Mouse (Mus musculus) intestine, postnatal 0 days (tissue): ENCODE data around the gene Zbtb39. TPM values are rescaled to one million over a fixed set of nuclear protein-coding genes. Genes with fewer than 3 reads are reported as not detected.
A peak's percentile ranks its signal among the peaks of the same experiment; 100 is the strongest.

ENCODE experiments used
- ATAC-seq: fragments of 200-750 bp; cut with Nextera tagmentation; 2 replicates; pipeline ENCODE4 v1.8.0; 2017; ENCODE audit warnings: mild to moderate bottlenecking, moderate TSS enrichment, moderate library complexity
- H3K27ac ChIP-seq: fragments of 300-500 bp; sonication (generic); 2 replicates; pipeline ENCODE4 v1.5.1; 2014; ENCODE audit warnings: mild to moderate bottlenecking, low read depth, low read length, moderate library complexity
- H3K27me3 ChIP-seq: fragments of 300-500 bp; sonication (generic); replicated peaks from 2 replicates; pipeline ENCODE4 v1.6.1; 2014; ENCODE audit warnings: low read length, mixed read lengths; ENCODE audit not compliant: control insufficient read depth, insufficient read depth
- H3K36me3 ChIP-seq: fragments of 300-500 bp; sonication (generic); 2 replicates; pipeline ENCODE4 v1.6.1; 2014; ENCODE audit warnings: mild to moderate bottlenecking, moderate library complexity; ENCODE audit not compliant: control insufficient read depth, insufficient read depth
- H3K4me1 ChIP-seq: fragments of 300-500 bp; sonication (generic); replicated peaks from 2 replicates; pipeline ENCODE4 v1.6.1; 2014; ENCODE audit warnings: antibody characterized with exemption, low read length, mixed read lengths; ENCODE audit not compliant: control insufficient read depth, insufficient read depth
- H3K4me2 ChIP-seq: fragments of 300-500 bp; sonication (generic); replicated peaks from 2 replicates; pipeline ENCODE4 v1.6.1; 2014; ENCODE audit warnings: low read depth, mild to moderate bottlenecking, moderate library complexity
- H3K4me3 ChIP-seq: fragments of 300-500 bp; sonication (generic); 2 replicates; pipeline ENCODE4 v1.5.1; 2014; ENCODE audit warnings: low read depth, low read length
- H3K9ac ChIP-seq: fragments of 300-500 bp; sonication (generic); 2 replicates; pipeline ENCODE4 v1.6.1; 2014; ENCODE audit warnings: mild to moderate bottlenecking, low read depth, low read length
- H3K9me3 ChIP-seq: fragments of 300-500 bp; sonication (generic); 2 replicates; pipeline ENCODE4 v1.6.1; 2016; ENCODE audit warnings: mixed run types; ENCODE audit not compliant: control insufficient read depth
- CTCF ChIP-seq: sonication (generic); IDR thresholded peaks from 2 replicates; pipeline ENCODE4 v1.5.1; 2016; ENCODE audit warnings: low read depth, mild to moderate bottlenecking, control low read depth, antibody characterized with exemption, moderate library complexity
- WGBS: fragments of 180-500 bp; shearing (Covaris S2); extraction: QIAGEN DNeasy Blood & Tissue Kit; methylation state at CpG from one replicate; pipeline ENCODE4 v1.1.7; 2014; 5-methylcytosine and 5-hydroxymethylcytosine counted together
- polyA plus RNA-seq: library from polyadenylated mRNA; unstranded; fragments of >200 nt; fragmentation: Nextera tagmentation; extraction: Ambion mirVana; gene quantifications from 2 replicates; pipeline ENCODE4 v1.2.1, GENCODE M21; 2015

The Zbtb39 gene
- 1.3 and 1.6 TPM in 2 replicates for polyA plus RNA-seq

GRCm38 (mm10) chr10:127739083-127739660 lies at the start of gene Zbtb39:
TSS of gene Zbtb39 (plus strand) at chr10:127739538.
- peak; percentile 57 for ATAC-seq
- WGBS: under 1% methylated on average over 51 of the region's 61 CpGs

DNA sequence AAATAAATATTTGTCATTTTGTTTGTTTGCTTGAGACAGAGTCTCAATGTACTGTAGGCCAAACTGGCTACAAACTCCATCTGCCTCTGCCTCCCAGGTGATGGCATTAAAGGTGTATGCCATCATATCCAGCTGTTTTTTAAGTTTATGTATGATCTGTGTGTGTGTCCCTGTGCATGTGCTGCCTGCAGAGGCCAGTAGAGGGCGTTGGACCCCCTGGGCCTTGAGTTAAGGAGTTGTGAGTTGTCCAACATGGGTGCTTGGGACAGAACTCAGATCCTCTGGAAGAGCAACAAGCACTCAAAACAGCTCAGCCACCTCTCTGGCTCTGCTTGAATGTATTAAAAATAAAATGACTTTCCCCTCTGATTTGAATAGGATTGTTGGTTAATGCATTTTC lies 48.3 kb upstream of the Zbtb39 start:
- no peaks in the 10 kb centered on the region for H3K4me1 ChIP-seq
- no peak overlapping the region for H3K27ac ChIP-seq
- ATAC-seq: no peak
- WGBS: 17% methylated on average over 1 of the region's 1 CpGs
- H3K36me3 ChIP-seq: peaks cover 18% of the 10 kb centered on the region; the same call in 1 of the 2 replicates
- peak; percentile 47 for TF ChIP-seq CTCF
- H3K9ac ChIP-seq: no peak overlapping the region
- H3K27me3 ChIP-seq: no peaks in the 10 kb centered on the region
- H3K9me3 ChIP-seq: no peaks in the 10 kb centered on the region
- no peak overlapping the region for H3K4me2 ChIP-seq
- no peak overlapping the region for H3K4me3 ChIP-seq

More at GRCm38 (mm10) chr10:127739083-127739660, at the start of gene Zbtb39:
- Histone ChIP-seq H3K27ac (peak within 1 kb of the TSS; percentile 92), H3K4me3 (peak within 1 kb of the TSS; percentile 94), H3K4me2 (peak within 1 kb of the TSS; percentile 80), H3K36me3 (peaks cover 32% of the 10 kb centered on the region), H3K9ac (peak within 1 kb of the TSS; percentile 98), H3K4me1 (0 out of 2 replicates have a peak, but pooled peaks cover 3% of the 10 kb centered on the region), H3K27me3 (no peaks in the 10 kb centered on the region), H3K9me3 (no peaks in the 10 kb centered on the region)
- peak; percentile 72 for TF ChIP-seq CTCF

DNA sequence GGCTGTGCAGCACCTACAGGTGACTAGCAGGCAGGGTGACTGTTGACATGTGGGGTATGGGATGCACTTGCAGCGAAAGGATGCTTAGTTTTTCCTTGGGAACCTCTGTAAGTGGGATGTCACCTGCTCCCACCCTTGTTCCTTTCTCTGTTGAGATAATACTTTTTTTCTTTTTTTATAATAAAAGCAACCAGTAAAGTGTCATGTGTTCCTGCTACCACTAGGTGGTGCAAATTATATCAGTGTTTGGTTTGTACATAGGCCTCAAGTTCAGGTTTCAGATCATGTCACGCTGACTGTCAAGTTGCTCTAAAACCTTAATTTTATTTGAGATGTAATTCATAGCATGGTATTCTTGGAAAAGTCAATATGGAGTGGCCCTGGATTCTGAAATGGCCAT lies 44.7 kb upstream of the Zbtb39 start:
- Histone ChIP-seq H3K4me3 (no peak overlapping the region), H3K9ac (no peak overlapping the region), H3K27me3 (no peaks in the 10 kb centered on the region), H3K9me3 (no peaks in the 10 kb centered on the region), H3K27ac (no peak overlapping the region), H3K4me1 (no peaks in the 10 kb centered on the region), H3K36me3 (peaks cover 19% of the 10 kb centered on the region; the same call in 1 of the 2 replicates), H3K4me2 (no peak overlapping the region)
- ATAC-seq: no peak
- 41% methylated on average over 2 of the region's 2 CpGs for WGBS
- peak; percentile 81 for TF ChIP-seq CTCF

DNA sequence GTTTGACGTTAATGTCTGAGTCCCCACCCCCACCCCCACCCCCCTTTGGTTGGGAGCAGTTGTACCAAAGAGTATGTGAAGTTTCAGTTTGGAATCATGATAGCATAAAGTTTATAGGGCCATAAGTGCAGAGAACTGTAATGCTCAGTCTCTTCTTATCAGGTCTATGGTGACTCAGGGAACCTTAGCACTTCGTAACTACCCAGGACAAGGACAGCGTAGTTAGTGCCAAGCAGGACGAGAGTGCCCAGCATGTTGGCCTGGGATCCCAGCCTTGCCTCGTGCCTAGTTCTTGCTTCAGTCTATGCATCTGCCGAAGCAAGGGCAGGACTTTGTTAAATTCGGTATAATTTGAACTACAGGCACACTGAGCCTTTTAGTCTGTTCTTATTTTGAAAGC lies 43.6 kb upstream of the Zbtb39 start:
- Histone ChIP-seq H3K9ac (no peak overlapping the region), H3K4me2 (peak overlapping the region; percentile 24; the same call in 1 of the 2 replicates), H3K27me3 (no peaks in the 10 kb centered on the region), H3K4me3 (no peak overlapping the region), H3K9me3 (no peaks in the 10 kb centered on the region), H3K27ac (peak overlapping the region; percentile 66), H3K4me1 (no peaks in the 10 kb centered on the region), H3K36me3 (peaks cover 20% of the 10 kb centered on the region; the same call in 1 of the 2 replicates)
- WGBS: 62% methylated on average over 7 of the region's 7 CpGs
- ATAC-seq: peak; percentile 89
- no peak for TF ChIP-seq CTCF

DNA sequence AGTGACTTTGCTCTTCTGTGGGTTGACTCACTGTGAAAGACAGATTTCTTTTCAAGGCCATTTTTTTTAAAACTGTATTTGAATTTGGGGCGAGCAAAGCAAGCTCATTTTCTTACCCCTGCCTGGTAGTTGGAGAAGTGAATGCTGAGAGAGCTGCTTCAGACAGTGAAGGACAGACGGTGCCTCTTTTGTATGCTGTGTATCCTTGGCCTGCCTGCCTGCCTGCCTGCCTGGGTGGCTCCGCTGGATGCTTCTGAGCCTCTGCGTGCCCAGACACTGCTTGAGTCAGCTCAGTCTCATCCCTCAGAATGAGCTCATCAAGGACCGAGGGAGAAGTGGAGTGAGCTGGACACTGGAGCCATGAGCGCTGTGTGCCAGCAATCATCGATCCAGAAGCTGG lies 40.4 kb upstream of the Zbtb39 start:
- H3K9me3 ChIP-seq: no peaks in the 10 kb centered on the region
- WGBS: 88% methylated on average over 7 of the region's 7 CpGs
- no peak overlapping the region for H3K27ac ChIP-seq
- ATAC-seq: no peak
- no peak overlapping the region for H3K9ac ChIP-seq
- H3K27me3 ChIP-seq: no peaks in the 10 kb centered on the region
- no peak overlapping the region for H3K4me3 ChIP-seq
- no peak overlapping the region for H3K4me2 ChIP-seq
- TF ChIP-seq CTCF: no peak
- 0 out of 2 replicates have a peak, but pooled peaks cover 4% of the 10 kb centered on the region for H3K4me1 ChIP-seq
- H3K36me3 ChIP-seq: peaks cover 12% of the 10 kb centered on the region; the same call in 1 of the 2 replicates

DNA sequence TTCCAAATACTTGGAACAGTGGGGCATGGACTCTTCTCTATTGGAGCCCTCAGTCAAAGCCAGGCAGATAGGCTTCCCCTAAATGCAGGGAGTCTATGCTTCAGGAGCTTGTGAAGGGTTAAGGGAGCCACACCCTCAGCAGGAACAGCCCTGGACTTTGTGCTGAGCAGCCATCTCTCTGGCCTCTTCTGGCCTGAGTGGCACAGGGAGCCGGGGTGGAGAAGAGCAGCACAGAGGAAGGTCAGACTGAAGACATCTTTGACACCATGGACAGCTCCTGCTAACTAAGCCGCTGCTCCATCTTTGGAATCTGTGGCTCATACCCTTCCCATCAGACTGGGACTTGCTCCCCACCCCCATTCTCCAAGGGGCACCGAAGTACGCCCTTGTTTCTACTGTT lies 36.0 kb upstream of the Zbtb39 start:
- Histone ChIP-seq H3K36me3 (peaks cover 24% of the 10 kb centered on the region), H3K9ac (peak overlapping the region; percentile 40; the same call in 1 of the 2 replicates), H3K27me3 (no peaks in the 10 kb centered on the region), H3K27ac (peak overlapping the region; percentile 70), H3K9me3 (no peaks in the 10 kb centered on the region), H3K4me2 (peak overlapping the region; percentile 62), H3K4me3 (peak overlapping the region; percentile 37), H3K4me1 (peaks cover 5% of the 10 kb centered on the region; the same call in 1 of the 2 replicates)
- no peak for TF ChIP-seq CTCF
- WGBS: 11% methylated on average over 4 of the region's 4 CpGs
- ATAC-seq: peak; percentile 77
